Mouse (Mus musculus) lung, embryonic 16.5 days (tissue): ENCODE measurements around the gene Pard3. TPM values are rescaled to one million over a fixed set of nuclear protein-coding genes. Genes with fewer than 3 reads are reported as not detected.
A peak's percentile ranks its signal among the peaks of the same experiment; 100 is the strongest.

Source experiments
- ATAC-seq: fragments of 200-750 bp; cut with Nextera tagmentation; 2 replicates; pipeline ENCODE4 v1.8.0; 2017; ENCODE audit warnings: low read depth, mild to moderate bottlenecking, moderate library complexity
- H3K27ac ChIP-seq: fragments of 300-500 bp; sonication (generic); 2 replicates; pipeline ENCODE4 v1.5.1; 2014; ENCODE audit warnings: mild to moderate bottlenecking, control low read depth, low read length
- H3K27me3 ChIP-seq: fragments of 300-500 bp; sonication (generic); 2 replicates; pipeline ENCODE4 v1.6.1; 2014; ENCODE audit warnings: low read depth, low read length, mixed read lengths; ENCODE audit not compliant: control insufficient read depth, insufficient read depth
- H3K36me3 ChIP-seq: fragments of 300-500 bp; sonication (generic); 2 replicates; pipeline ENCODE4 v1.6.1; 2014; ENCODE audit warnings: low read length; ENCODE audit not compliant: control insufficient read depth, insufficient read depth
- H3K4me1 ChIP-seq: fragments of 300-500 bp; sonication (generic); replicated peaks from 2 replicates; pipeline ENCODE4 v1.6.1; 2014; ENCODE audit warnings: low read length, mixed read lengths; ENCODE audit not compliant: control insufficient read depth, insufficient read depth
- H3K4me2 ChIP-seq: fragments of 300-500 bp; sonication (generic); 2 replicates; pipeline ENCODE4 v1.6.1; 2014; ENCODE audit warnings: low read depth, low read length, control low read depth
- H3K4me3 ChIP-seq: fragments of 300-500 bp; sonication (generic); 2 replicates; pipeline ENCODE4 v1.5.1; 2014; ENCODE audit warnings: mild to moderate bottlenecking, low read length, control low read depth
- H3K9ac ChIP-seq: fragments of 300-500 bp; sonication (generic); 2 replicates; pipeline ENCODE4 v1.6.1; 2014; ENCODE audit warnings: low read length, control low read depth
- H3K9me3 ChIP-seq: fragments of 300-500 bp; sonication (generic); 2 replicates; pipeline ENCODE4 v1.6.1; 2016; ENCODE audit warnings: low read length; ENCODE audit not compliant: control insufficient read depth
- WGBS: fragments of 180-500 bp; shearing (Covaris S2); extraction: QIAGEN DNeasy Blood & Tissue Kit; methylation state at CpG from one replicate; pipeline ENCODE4 v1.1.7; 2014; 5-methylcytosine and 5-hydroxymethylcytosine counted together
- polyA plus RNA-seq: library from polyadenylated mRNA; unstranded; fragments of >200 nt; fragmentation: Nextera tagmentation; extraction: Ambion mirVana; gene quantifications from 2 replicates; pipeline ENCODE4 v1.2.1, GENCODE M21; 2015

Gene Pard3
- polyA plus RNA-seq, 1 experiment from 2014 or later = 19.0 TPM

GRCm38 (mm10) chr8:127287816-127288215, 224.1 kb downstream of the Pard3 start:
- 67% methylated on average over 10 of the region's 10 CpGs for WGBS
- H3K27me3 ChIP-seq = no peaks in the 10 kb centered on the region
- no peak overlapping the region for H3K27ac ChIP-seq
- ATAC-seq = no peak
- H3K9ac ChIP-seq = no peak overlapping the region
- H3K4me3 ChIP-seq = no peak overlapping the region
- H3K9me3 ChIP-seq = no peaks in the 10 kb centered on the region
- no peak overlapping the region for H3K4me2 ChIP-seq
- H3K4me1 ChIP-seq = no peaks in the 10 kb centered on the region
- no peaks in the 10 kb centered on the region for H3K36me3 ChIP-seq

DNA sequence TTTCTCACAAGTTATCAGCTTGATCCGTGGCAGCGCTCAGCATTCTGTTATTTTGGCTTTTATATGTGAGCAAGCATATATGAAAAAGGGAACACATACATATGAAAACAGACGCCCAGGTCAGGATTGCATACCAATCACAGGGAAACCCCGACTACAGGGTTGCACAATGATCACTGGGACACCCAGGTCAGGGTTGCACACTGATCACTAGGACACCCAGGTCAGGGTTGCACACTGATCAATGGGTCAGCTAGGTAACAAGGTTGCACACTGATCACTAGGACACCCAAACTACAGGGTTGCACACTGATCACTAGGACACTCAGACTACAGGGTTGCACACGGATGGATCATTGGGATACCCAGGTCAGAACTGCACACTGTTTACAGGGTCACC, 228.6 kb downstream of the Pard3 start:
- Histone ChIP-seq H3K27ac (no peak overlapping the region), H3K4me3 (no peak overlapping the region), H3K27me3 (no peaks in the 10 kb centered on the region), H3K4me1 (no peaks in the 10 kb centered on the region), H3K36me3 (no peaks in the 10 kb centered on the region), H3K4me2 (no peak overlapping the region), H3K9ac (no peak overlapping the region), H3K9me3 (no peaks in the 10 kb centered on the region)
- 89% methylated on average over 5 of the region's 5 CpGs for WGBS
- ATAC-seq = no peak

DNA sequence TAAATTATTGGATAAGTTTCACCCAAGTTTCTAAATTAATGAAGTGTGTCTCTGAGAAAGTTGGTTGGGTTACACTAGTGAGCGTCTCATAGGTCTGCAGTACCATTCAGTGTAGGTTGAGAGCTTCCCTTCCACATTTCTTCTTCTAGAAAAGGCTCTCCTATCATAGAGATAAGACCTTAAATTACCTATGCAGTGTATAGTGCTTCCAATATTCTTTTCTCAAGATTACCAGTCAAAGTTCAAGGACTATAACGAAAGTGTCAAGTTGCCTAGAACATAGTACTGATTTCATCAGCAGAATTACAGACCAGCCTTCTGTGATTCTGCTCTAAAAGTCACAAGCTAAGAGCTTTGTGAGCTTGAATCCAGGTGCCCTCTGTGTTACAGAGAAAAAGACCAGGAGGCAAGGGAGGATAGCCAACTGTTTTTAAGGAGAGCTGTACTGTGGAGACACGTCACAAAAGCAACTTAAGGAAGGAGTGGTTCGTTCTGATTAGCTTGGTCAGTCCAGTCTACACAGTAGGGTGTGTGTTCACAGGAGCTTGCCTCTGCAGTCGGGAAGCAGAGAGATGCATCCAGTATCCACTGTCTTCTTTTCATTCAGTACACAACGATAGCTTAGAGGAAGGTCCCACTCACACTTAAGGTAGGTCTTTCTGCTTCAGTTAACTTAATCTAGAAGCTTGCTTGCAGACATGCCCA, 229.5 kb downstream of the Pard3 start:
- WGBS = 81% methylated on average over 6 of the region's 6 CpGs
- no peak overlapping the region for H3K9ac ChIP-seq
- H3K4me3 ChIP-seq = no peak overlapping the region
- ATAC-seq = no peak
- no peak overlapping the region for H3K27ac ChIP-seq
- H3K4me1 ChIP-seq = 0 out of 2 replicates have a peak, but pooled peaks cover 1% of the 10 kb centered on the region
- H3K4me2 ChIP-seq = no peak overlapping the region
- no peaks in the 10 kb centered on the region for H3K27me3 ChIP-seq
- H3K36me3 ChIP-seq = no peaks in the 10 kb centered on the region
- no peaks in the 10 kb centered on the region for H3K9me3 ChIP-seq

DNA sequence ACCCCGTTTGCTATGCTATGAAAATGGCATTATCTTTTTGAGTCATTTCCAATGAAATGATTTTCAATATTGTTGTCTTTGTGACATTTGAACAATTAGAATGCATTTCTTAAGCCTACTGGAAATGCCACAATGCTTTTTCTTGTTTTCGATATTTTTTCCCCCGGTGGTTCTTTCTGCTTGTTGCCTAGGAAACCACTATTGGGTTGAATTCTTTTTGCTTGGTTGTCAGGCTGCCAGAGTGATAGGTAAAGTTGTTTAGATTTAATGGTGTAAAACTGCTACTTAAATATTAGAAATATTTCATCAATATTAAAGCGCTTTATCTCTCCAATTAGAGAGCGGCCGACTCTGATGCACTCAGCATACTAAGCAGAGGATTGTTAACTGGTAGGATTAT, 230.4 kb downstream of the Pard3 start:
- Histone ChIP-seq H3K27ac (no peak overlapping the region), H3K36me3 (no peaks in the 10 kb centered on the region), H3K4me3 (no peak overlapping the region), H3K4me1 (0 out of 2 replicates have a peak, but pooled peaks cover 2% of the 10 kb centered on the region), H3K9ac (no peak overlapping the region), H3K27me3 (no peaks in the 10 kb centered on the region), H3K9me3 (no peaks in the 10 kb centered on the region), H3K4me2 (no peak overlapping the region)
- ATAC-seq = no peak
- 86% methylated on average over 6 of the region's 6 CpGs for WGBS

DNA sequence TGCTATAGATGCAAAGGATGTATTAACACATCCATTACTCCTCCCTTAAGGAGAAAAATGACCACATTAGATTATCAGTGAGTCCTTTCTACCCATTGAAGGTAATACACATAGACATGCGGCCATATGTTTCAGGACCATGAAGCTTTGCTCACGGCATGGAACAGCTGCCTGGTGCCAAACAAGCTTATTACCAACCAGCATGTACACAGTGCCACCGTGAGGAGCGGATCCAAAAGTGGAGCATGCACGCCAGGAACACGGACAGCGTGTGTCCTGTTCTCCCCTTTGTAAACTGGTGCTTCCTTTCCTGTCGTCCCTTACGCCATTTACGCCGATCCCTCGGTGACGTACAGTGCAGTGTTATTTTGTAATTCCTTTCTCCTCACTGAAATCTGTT, 232.2 kb downstream of the Pard3 start:
- H3K4me1 ChIP-seq = 0 out of 2 replicates have a peak, but pooled peaks cover 2% of the 10 kb centered on the region

DNA sequence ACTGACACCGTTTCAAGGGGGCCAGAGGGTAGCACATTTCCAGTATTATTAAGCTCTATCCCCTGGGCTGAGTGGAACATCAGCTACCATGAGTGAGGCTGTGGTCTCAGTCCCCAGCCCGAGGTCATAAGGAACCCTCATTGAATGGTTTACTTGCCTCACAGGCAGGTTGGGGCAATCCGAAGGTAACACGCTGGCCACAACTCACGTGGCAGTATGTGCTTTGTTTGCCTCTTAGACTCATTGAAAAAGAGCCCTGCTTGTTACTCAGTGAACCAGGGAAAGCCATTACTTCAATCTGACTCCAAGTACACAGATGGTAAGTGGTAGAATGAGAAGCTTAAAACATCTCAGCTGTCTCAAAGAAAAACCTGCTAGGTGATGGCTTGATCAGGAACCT, 236.8 kb downstream of the Pard3 start:
- Histone ChIP-seq H3K9ac (no peak overlapping the region), H3K27me3 (no peaks in the 10 kb centered on the region), H3K4me2 (no peak overlapping the region), H3K9me3 (no peaks in the 10 kb centered on the region), H3K36me3 (no peaks in the 10 kb centered on the region), H3K4me3 (no peak overlapping the region), H3K27ac (no peak overlapping the region), H3K4me1 (peaks cover 11% of the 10 kb centered on the region)
- ATAC-seq = no peak
- WGBS = 82% methylated on average over 5 of the region's 5 CpGs

More for the DNA sequence above, 232.2 kb downstream of the Pard3 start:
- H3K27ac ChIP-seq = no peak overlapping the region
- no peak for ATAC-seq
- H3K27me3 ChIP-seq = no peaks in the 10 kb centered on the region
- no peak overlapping the region for H3K9ac ChIP-seq
- H3K36me3 ChIP-seq = no peaks in the 10 kb centered on the region
- no peaks in the 10 kb centered on the region for H3K9me3 ChIP-seq
- no peak overlapping the region for H3K4me3 ChIP-seq
- no peak overlapping the region for H3K4me2 ChIP-seq
- 88% methylated on average over 13 of the region's 13 CpGs for WGBS

DNA sequence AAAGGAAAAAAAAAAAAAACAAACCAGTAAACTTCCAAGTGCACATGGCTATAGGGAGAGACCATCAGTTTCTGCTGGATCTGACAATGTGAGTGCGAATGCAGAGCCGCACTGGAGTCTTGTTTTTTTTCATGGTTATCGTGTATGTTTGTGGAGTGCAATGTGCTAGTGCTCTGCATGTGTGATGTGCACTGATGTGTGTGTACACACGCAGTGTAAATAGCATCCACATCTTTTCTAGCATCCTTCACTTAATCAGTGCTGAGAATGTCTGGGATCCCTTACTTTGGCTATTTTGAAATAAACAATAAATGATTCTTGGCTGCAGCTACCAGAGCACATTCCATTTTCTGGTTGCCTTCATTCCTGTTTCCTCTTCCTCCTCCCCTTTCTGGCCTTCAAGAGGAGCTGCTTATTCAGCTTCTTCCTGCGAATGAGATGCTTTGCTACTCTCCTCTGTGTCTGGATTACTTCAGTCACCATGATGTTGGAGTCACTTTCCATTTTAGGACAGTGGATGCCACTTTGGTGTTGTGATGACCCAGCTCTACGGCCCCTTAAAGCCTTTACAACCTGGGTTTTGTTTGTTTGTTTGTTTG, 239.3 kb downstream of the Pard3 start:
- Histone ChIP-seq H3K4me1 (peaks cover 11% of the 10 kb centered on the region), H3K9me3 (no peaks in the 10 kb centered on the region), H3K9ac (no peak overlapping the region), H3K27ac (no peak overlapping the region; the same call in 1 of the 2 replicates), H3K4me2 (no peak overlapping the region), H3K4me3 (no peak overlapping the region), H3K27me3 (no peaks in the 10 kb centered on the region), H3K36me3 (no peaks in the 10 kb centered on the region)
- ATAC-seq = peak; percentile 88
- WGBS = 64% methylated on average over 6 of the region's 6 CpGs

- Histone ChIP-seq H3K4me3 (no peak overlapping the region), H3K4me2 (no peak overlapping the region), H3K27ac (no peak overlapping the region), H3K9me3 (no peaks in the 10 kb centered on the region), H3K27me3 (no peaks in the 10 kb centered on the region), H3K36me3 (no peaks in the 10 kb centered on the region), H3K4me1 (peaks cover 9% of the 10 kb centered on the region), H3K9ac (no peak overlapping the region)
- WGBS = 84% methylated on average over 5 of the region's 5 CpGs
- no peak for ATAC-seq
Observed at GRCm38 (mm10) chr8:127307026-127307425, 243.3 kb downstream of the Pard3 start.

DNA sequence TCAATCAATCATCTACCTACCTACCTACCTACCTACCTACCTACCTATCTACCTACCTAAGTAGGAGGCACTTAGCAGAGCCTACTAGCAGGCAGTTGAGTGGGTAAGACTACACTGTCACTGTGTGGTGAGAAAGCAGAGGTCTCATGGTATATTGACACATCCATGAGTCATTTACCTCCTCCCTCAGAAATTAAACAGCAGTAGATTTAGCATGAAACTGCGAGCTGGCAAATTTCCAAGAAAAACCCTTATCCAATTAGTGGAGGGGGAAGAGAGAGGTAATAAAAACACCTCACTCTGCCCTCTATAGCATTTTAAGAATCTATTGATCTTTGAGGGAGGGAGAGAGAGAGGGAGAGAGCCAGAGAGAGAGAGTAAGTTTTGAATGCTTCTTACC, 245.7 kb downstream of the Pard3 start:
- Histone ChIP-seq H3K27ac (no peak overlapping the region), H3K4me2 (no peak overlapping the region), H3K4me1 (no peaks in the 10 kb centered on the region), H3K27me3 (no peaks in the 10 kb centered on the region), H3K9me3 (no peaks in the 10 kb centered on the region), H3K4me3 (no peak overlapping the region), H3K36me3 (no peaks in the 10 kb centered on the region), H3K9ac (no peak overlapping the region)
- ATAC-seq = no peak
- 69% methylated on average over 1 of the region's 1 CpGs for WGBS
